Mouse (Mus musculus) frontal cortex, postnatal 10 days (tissue): ENCODE measurements around the gene AA986860.

Experiments used
- DNase-seq, 2 experiments: peaks; one replicate each; pipeline ENCODE4 v3.0.0; 2022; ENCODE audit warnings: low spot score in 2 of 2, mixed read lengths in 1 of 2

The AA986860 gene

DNA sequence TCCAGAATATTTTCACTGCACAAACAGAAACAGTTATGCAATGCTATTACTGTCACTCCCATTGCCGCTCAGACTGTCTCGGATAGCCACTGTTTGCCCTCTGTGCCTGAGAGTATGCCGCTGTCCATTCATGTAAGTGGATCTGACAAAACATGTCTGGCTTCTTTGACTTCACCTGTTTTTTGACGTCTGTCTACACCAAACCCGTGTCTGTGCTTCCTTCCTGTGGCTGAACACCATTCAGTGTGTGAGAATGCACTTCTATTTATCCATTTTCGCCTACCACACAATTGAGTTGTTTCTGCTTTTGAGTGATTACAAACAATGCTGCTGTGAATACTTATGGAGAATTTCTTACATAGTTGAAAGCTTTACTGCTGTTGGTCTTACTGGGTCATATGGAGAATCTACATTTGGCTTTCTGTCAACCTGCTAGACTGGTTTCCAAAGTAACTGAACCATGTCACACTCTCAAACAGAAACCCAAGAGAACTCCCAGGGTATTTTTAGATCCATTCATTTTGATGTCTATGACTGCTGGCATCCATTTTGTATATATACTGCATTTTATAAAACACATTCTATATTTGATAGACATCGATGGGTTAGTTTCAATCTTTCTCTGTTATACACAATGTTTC lies 44.0 kb downstream of the AA986860 start:
- DNase-seq: no peak

DNA sequence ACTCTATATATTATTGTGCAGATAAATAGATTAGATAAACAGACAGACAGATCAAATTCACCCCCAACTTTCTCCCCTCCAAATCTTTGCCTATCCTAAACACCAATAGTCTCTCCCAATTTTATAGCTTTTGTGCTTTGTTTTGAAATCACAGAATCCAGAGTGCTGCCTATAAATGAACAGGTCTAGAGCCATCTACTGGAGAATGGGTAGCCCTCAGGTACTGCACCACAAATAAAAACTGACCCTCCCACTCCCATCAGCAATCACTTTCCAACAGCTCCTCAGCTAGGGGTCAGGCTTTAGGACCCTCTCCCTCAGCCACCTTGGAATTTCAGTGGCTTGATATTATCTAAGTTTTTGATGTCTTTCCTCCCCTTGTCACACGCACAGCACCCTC lies 44.9 kb downstream of the AA986860 start:
- DNase-seq: no peak

DNA sequence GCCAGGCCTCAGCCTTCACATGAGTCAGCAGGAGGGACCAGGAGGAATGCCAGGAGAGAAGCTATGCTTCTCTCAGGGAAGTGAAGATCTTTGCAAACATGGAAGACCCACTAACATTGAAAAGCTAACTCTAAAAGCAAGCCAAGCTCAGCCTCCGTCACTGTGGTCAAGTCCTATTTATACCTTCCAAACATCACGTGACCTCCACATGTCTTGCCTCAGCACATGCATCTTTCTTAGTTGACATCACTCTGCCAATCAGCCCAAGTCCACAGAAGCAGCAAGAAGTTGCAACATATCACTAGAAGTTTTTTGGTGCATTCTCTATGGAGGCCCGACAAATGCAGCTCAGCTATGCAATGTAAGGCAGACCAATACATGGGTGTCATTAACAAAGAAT lies 48.1 kb downstream of the AA986860 start:
- no peak for DNase-seq

DNA sequence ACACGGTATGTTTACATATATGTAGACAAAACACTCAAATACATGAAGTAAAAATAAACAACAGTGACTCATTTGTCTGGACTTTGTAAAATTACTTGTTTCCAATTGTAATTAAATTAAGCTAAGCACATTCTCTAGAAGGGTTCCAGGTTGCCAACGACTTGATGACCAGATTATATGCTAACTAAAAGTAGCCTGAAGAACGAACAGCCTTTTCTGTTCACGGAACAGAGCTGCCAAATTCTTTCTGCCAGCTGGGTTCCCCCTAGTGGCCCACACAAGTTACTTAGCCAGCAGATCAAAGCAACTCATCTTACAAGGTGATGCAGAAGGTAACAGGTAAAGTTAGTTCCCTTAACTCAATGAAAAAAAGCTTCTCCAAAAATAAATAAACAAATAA lies 52.3 kb downstream of the AA986860 start:
- DNase-seq: no peak

GRCm38 (mm10) chr1:130787001-130787400 lies 55.2 kb downstream of the AA986860 start:
- DNase-seq: no peak

DNA sequence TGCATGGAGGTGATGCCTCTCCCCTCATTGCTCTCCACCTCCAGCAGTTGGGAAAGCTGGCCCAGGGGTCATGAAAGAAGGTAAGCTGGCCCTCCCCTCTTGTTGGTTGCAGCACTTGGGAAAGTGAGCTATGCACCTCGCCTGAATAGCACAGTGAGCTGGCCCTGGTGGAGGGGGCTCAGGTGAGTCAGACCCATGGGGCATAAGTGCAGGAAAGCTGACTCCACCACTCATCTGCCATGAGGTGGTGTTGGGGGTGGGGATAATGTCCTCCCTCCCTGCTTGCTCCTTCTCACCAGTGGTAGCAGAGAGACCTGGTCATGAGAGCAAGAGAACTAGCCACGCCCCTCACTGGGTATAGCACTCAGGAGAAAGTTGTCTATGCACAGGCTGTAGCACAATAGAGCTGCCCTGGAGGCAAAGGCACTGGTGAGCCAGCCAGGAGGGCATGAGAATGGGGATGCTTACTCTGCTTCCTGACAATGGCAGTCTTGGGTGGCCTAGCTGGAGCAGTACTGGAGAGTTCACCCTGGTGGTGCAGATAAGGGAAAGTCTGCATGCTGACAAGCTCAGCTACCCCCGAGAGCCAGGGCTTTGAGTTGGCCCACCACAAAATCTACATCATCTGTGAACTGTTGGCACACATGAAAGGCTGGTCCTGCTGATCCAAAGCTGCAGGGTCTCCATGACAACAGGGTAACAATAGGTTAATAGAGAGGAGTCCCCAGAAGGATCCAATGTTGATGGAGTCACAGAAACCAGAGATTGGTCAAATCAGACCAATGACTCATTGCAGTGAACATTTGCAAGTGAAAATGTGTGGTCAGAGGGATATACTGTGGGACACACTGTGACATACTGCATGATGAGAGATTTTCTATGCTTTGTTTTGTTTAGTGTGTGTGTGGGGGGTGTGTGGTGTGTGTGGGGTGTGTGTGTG lies 58.0 kb downstream of the AA986860 start:
- no peak for DNase-seq
